Mouse (Mus musculus) A20 (cell line): ENCODE results near the gene Tpd52l2.

Source experiments
- DNase-seq: peaks from one replicate; pipeline ENCODE4 v3.0.0-alpha.2; 2011; ENCODE audit warnings: low read depth, low spot score

Tpd52l2 gene

GRCm38 (mm10) chr2:181496831-181497547, at the start of gene Tpd52l2:
Tpd52l2 (plus strand) TSS chr2:181497142.
- peak; percentile 97 for DNase-seq

DNA sequence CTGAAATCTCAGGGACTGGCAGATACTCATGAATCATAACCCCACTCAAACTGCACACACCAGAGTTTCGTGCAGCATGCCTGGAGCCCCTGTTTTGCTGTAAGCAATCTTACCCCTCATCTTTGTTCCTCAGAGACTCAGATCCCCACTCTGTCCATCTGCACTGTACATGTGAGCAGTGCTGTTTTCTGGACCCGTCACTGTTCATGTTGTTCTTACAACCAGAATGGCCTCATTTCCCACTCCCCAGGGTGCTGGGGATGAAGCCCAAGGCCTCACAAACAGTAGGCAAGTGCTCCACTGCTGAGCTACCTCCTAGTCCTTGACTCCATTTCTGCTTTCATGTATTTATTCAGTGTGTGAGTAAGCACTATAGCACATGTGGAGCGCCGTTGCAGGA, 44.8 kb upstream of the Tpd52l2 start:
- no peak for DNase-seq

DNA sequence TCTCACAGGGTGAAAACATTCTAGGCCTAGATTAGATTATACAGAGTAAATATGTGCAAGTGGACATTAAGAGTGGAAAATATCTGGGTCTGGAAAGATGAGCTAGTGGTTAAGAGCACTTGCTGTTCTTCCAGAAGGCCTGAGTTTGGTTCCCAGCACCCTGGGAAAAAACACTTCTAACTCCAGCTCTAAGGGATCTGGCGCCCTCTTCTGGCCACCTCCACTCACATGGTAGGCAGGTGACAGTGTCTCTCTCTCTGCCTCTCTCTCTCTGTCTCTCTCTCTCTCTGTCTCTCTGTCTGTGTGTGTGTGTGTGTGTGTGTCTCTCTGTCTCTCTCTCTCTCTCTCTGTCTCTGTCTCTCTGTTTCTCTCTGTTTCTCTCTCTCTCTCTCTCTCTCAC, 43.7 kb upstream of the Tpd52l2 start:
- peak; percentile 29 for DNase-seq

DNA sequence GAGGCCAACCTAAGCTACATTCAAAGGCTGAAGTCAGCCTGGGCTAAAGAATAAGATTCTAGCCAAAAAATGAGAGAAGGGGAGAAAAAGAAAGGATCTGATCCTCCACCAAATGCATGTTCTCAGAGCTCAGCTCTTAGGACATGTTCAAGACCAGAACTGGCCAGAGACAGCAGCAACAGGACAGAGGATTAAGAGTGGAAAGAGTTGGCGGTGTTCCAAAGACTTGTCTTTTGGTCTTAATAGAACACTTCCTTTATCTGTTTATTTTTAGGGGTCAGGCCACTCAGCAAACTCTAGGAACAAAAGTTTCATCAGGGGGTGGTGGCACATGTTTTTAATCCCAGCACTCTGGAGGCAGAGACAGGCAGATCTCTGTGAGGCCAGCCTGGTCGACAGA, 41.0 kb upstream of the Tpd52l2 start:
- DNase-seq = no peak

DNA sequence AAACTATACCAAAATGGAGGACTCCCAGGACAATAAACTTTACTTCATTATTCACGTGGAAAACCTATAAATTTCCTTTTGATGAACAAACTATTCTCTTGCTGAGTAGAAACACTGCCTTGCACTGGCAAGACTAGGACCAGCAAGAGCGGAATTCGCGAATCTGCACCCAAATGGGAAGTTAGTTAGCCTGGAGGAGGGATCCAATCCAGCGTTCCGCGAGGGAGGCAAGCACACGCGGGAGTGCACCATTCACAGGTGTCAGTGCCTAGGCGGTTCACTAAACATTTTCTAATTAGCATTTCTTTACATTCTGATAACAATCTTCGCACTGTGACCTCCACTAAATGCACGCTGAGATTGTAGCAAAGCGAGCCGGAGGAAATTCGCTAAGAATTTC, 39.1 kb upstream of the Tpd52l2 start:
- no peak for DNase-seq

GRCm38 (mm10) chr2:181458411-181459152, 38.4 kb upstream of the Tpd52l2 start:
- peak; percentile 43 for DNase-seq

- DNase-seq = peak; percentile 72
Measured at GRCm38 (mm10) chr2:181459153-181459672, 37.7 kb upstream of the Tpd52l2 start, which contains the start of gene Zbtb46. Zbtb46 (minus strand) TSS chr2:181459426.

GRCm38 (mm10) chr2:181459673-181460621, 37.0 kb upstream of the Tpd52l2 start:
- DNase-seq = peak; percentile 24

DNA sequence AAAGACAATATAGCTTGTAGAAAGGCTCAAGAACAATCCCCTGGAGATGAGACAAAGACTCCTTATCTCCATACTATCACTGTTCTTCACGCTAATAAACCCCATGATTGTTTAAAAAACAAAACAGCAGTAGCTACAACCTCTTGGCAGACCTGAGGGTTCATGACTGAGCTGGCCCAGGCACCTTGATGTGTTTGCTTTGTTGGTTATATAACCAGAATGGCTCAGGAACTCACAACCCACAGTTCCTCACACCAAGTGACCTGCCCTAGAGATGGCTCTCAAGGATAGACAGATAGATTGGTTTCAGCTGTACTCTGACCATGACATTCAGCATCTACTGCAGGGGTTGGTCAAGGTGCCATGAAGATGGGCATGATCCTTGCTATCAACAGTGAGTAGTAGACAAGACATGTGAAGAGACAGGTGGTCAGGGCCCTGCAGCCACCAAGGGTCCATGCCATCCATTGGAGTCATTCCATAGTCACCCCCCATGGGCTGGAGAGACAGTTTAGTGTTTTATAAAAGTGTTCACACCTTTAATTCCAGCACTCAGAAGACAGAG, 35.3 kb upstream of the Tpd52l2 start:
- no peak for DNase-seq

GRCm38 (mm10) chr2:181462604-181463003, 34.3 kb upstream of the Tpd52l2 start:
- no peak for DNase-seq

DNA sequence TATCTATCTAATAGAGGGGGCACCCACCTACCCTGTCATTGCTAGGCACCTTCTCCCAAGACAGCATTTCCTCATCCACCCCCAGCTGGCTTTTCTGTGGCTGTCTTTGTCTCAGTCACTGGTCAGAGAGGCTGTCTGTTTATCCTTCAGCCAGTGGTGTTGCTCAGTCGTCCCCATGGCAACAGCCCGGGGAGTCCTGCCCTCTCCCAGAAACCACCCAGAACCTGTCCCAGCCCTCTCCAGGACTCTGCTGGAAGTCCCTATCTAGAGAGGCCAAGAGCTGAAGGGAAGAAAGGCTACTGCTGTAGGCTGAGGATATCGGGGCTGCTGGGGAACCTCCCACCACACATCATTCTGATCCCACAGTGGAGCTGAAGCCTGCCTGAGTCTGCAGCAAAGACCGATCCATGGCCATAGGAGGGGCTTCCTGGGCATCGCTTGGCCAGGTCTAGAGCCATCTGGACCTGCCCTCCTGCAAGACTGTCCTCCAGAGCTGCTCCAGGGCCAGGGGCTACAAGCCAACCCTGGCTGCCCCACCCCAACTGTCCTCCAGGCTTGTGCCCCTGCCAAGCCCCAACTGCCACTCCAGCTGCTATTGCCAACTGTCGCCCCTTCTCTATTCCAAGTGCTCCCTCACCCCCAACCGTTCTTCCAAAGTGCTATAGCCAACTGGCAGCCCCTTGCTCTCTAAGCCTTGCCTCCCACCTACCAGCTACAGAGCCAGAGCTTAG, 33.8 kb upstream of the Tpd52l2 start:
- DNase-seq = no peak

GRCm38 (mm10) chr2:181465423-181465822, 31.5 kb upstream of the Tpd52l2 start:
- DNase-seq = no peak

GRCm38 (mm10) chr2:181470285-181470684, 26.7 kb upstream of the Tpd52l2 start:
- no peak for DNase-seq

GRCm38 (mm10) chr2:181471246-181471645, 25.7 kb upstream of the Tpd52l2 start:
- DNase-seq = no peak

- no peak for DNase-seq
Measured at GRCm38 (mm10) chr2:181472256-181472827, 24.6 kb upstream of the Tpd52l2 start.

DNA sequence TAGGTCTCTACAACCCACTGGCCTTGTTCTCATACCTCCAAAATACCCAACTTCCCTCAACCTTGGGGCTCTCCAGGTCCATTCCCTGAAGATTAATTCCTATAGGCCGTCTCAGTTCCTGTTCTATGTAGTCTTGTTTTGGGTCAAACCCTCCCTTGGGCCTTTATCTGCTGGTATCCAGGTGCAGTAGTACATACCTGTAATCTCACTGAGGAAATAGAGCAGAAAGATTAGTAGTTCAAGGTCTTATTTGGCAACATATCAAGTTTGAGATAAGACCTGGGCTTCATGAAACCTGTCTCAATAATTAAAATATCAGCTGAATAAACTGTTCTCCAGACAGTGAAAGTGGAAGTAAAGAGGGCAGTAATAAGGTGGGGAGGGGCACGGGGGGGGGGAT, 13.8 kb upstream of the Tpd52l2 start:
- DNase-seq = peak; percentile 24

DNA sequence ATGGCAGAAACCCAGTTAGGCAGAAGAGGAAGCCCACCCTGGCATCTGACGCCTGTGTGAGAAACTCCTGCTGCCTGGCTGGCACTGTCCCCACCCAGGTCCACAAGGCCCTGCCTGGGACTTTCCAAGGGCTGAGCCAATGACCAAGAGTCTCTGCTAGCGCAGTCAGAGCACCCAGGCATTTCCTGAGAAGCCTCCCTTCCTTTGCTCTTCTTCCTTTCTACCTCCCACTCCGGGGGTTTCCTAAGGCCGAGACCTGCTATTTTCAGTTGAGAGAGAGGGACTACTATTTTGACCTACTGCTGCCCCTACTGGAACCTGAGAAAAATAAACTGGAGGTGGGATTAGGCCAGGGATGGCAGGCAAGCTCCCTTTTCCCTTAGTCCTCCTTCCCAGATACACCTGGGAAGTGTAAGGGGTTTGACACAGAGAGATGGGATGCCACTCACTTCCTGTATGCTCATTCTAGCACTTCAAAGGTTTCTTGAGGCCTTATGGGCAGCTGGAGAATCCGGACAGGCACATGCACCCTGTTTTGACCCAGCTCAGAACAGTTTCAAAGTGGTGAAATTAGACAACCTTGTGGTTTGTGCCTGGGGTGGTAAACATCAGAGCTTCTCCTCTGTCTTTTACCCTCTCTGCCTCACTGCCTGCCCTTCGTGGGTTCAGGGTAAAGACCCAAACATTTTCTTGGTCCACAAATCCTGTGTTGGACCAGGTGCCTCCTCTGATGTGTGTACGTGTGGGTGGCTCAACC, 13.2 kb upstream of the Tpd52l2 start:
- peak; percentile 48 for DNase-seq

GRCm38 (mm10) chr2:181484456-181485233, 12.3 kb upstream of the Tpd52l2 start:
- DNase-seq = no peak

- no peak for DNase-seq
Measured at GRCm38 (mm10) chr2:181485741-181486140, 11.2 kb upstream of the Tpd52l2 start.
